Mouse (Mus musculus): ENCODE data around the gene Tmem184a.

DNA sequence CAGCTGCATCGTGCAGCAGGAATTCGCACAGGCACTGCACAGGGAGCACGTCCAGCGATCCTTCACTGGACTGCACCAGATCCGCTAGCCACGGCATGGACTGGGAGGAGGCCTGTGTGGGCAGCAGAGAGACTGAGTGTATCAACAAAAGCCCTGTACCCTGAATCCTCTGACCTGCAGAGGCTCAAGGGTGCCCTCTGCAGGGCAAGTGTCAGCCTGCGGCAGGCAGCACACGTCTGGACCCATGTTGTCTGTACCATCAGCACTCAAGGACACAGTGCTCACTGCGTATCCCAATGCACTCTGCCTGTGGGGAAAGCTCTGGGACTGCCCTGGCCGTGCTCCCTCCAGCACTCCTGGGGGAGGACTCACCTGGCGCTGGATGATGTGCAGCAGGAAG is 55.4 kb downstream of the Tmem184a start:
- TF ChIP-seq EP300 (optimal IDR thresholded peaks at IDR 0.05) (no peak), CTCF (IDR thresholded peaks at IDR 0.05; ENCODE audit: low read depth) (peak; percentile 69)
